Mouse (Mus musculus) c-Kit-negative CD71-positive TER-119-positive erythroid progenitor cells, embryonic 14.5 days (primary cell): ENCODE measurements around the gene Ece2.

ENCODE experiments used
- DNase-seq: peaks from one replicate; pipeline ENCODE4 v3.0.0-alpha.2; 2013; ENCODE audit warnings: low read depth, low spot score

The Ece2 gene

DNA sequence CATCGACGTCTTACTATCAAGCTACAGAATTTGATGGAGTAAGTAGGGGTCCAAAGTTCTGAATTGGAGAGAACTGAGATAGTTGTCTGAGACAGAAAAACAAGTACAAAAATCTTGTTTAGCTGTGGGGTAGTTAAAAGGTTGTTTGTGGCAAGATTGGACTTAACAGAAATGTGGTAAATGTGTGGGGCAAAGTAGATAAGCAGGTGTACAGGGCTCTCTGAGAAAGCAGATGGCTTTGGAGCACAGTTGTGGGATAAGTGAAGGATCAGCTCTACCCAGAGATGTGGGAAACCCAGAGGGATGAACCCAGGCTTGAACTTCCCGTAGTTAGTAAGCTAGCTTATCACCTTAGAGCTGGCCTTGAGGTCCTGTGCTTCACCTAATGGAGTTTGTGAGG lies 61.1 kb downstream of the Ece2 start:
- no peak for DNase-seq

- DNase-seq, result no peak
These were observed 62.0 kb downstream of the Ece2 start for GRCm38 (mm10) chr16:20691617-20692016.

DNA sequence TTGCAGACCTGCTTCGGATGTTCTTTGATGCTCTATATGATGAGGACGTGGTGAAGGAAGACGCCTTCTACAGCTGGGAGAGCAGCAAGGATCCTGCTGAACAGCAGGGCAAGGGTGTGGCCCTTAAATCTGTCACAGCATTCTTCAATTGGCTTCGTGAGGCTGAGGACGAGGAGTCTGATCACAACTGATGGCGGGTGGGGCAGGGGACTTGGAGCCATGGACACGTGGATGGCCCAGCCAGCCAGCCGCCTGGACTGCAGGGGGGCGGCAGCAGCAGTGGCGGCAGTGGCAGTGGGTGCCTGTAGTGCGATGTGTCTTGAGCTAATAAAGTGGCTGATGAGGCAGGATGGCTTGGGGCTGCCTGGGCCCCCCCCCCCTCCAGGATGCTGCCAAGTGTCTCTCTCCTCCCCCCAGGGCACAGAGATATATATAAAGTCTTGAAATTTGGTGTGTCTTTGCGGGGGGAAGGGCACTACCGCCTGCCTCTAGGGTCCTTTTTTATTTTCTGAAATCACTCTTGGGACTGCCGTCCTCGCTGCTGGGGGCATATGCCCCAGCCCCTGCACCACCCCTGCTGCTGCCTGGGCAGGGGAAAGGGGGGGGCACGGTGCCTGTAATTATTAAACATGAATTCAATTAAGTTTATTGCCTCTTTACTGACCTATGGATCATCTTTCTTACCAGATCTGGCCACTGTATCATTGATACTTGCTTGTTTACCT lies 62.8 kb downstream of the Ece2 start:
- DNase-seq, result no peak

- no peak for DNase-seq
These were observed 63.6 kb downstream of the Ece2 start, which contains the start of gene Fam131a for GRCm38 (mm10) chr16:20693111-20693701. Fam131a (plus strand) TSS chr16:20693241.

- DNase-seq, result no peak
These were observed 65.2 kb downstream of the Ece2 start for GRCm38 (mm10) chr16:20694781-20695180.

- DNase-seq, result no peak
These were observed 66.1 kb downstream of the Ece2 start for GRCm38 (mm10) chr16:20695622-20696323.
